Mouse (Mus musculus): ENCODE measurements at regions not wholly inside any gene's neighbourhood (a gene's known extent, or its start where the extent isn't known, plus 50 kb on each side); places are given as distances from the start of the nearest gene placed in this dataset.

GRCm38 (mm10) chr6:104309166-104309565 is 183.4 kb upstream of the Cntn6 start:
- peak; percentile 82 for DNase-seq

GRCm38 (mm10) chr6:104312993-104313392 is 179.6 kb upstream of the Cntn6 start:
- peak; percentile 99 for DNase-seq

- DNase-seq = peak; percentile 81
Observed at GRCm38 (mm10) chr6:104318451-104318850, 174.1 kb upstream of the Cntn6 start.

GRCm38 (mm10) chr6:104322182-104322581 is 170.4 kb upstream of the Cntn6 start:
- DNase-seq = no peak

- DNase-seq = peak; percentile 23
Observed at GRCm38 (mm10) chr6:104339134-104339848, 153.3 kb upstream of the Cntn6 start.

- DNase-seq = peak; percentile 19
Observed at GRCm38 (mm10) chr6:104343986-104344385, 148.6 kb upstream of the Cntn6 start.
